Mouse (Mus musculus): ENCODE measurements around the gene Sema4g.

Sema4g gene

GRCm38 (mm10) chr19:44988831-44989566, at the start of gene Sema4g:
Sema4g (plus strand) TSS chr19:44989101.
- in situ Hi-C loops (cut with MboI): no loop called here

- in situ Hi-C loops (cut with MboI): no loop called here
Observed at GRCm38 (mm10) chr19:44959633-44960032, 29.3 kb upstream of the Sema4g start.

GRCm38 (mm10) chr19:44965978-44966377, 22.9 kb upstream of the Sema4g start:
- in situ Hi-C loops (cut with MboI): no loop called here

GRCm38 (mm10) chr19:44968329-44968728, 20.6 kb upstream of the Sema4g start:
- in situ Hi-C loops (cut with MboI): no loop called here

- in situ Hi-C loops (cut with MboI): no loop called here
Observed at GRCm38 (mm10) chr19:44976636-44977035, 12.3 kb upstream of the Sema4g start.

GRCm38 (mm10) chr19:44977148-44977547, 11.8 kb upstream of the Sema4g start:
- in situ Hi-C loops (cut with MboI): no loop called here

GRCm38 (mm10) chr19:44980787-44981186, 8.1 kb upstream of the Sema4g start:
- in situ Hi-C loops (cut with MboI): no loop called here

GRCm38 (mm10) chr19:44982477-44983115, 6.3 kb upstream of the Sema4g start:
- in situ Hi-C loops (cut with MboI): no loop called here

GRCm38 (mm10) chr19:44983366-44983765, 5.5 kb upstream of the Sema4g start:
- in situ Hi-C loops (cut with MboI): no loop called here

GRCm38 (mm10) chr19:44984420-44984819, 4.5 kb upstream of the Sema4g start:
- in situ Hi-C loops (cut with MboI): no loop called here

- in situ Hi-C loops (cut with MboI): no loop called here
Observed at GRCm38 (mm10) chr19:44985159-44985988, 3.5 kb upstream of the Sema4g start.

GRCm38 (mm10) chr19:44987004-44987403, 1.9 kb upstream of the Sema4g start:
- in situ Hi-C loops (cut with MboI): no loop called here

- in situ Hi-C loops (cut with MboI): no loop called here
Observed at GRCm38 (mm10) chr19:44987851-44988250, 1.1 kb upstream of the Sema4g start.

GRCm38 (mm10) chr19:44988321-44988720, 580 bp upstream of the Sema4g start:
- in situ Hi-C loops (cut with MboI): no loop called here

- in situ Hi-C loops (cut with MboI): no loop called here
Observed at GRCm38 (mm10) chr19:44989567-44990495, 930 bp downstream of the Sema4g start.

- in situ Hi-C loops (cut with MboI): no loop called here
Observed at GRCm38 (mm10) chr19:44991031-44991430, 2.1 kb downstream of the Sema4g start.

- in situ Hi-C loops (cut with MboI): no loop called here
Observed at GRCm38 (mm10) chr19:44992246-44992645, 3.3 kb downstream of the Sema4g start.

- in situ Hi-C loops (cut with MboI): no loop called here
Observed at GRCm38 (mm10) chr19:44992712-44993111, 3.8 kb downstream of the Sema4g start.

GRCm38 (mm10) chr19:44997786-44998185, 8.9 kb downstream of the Sema4g start:
- in situ Hi-C loops (cut with MboI): no loop called here

GRCm38 (mm10) chr19:44999647-45000046, 10.7 kb downstream of the Sema4g start:
- in situ Hi-C loops (cut with MboI): no loop called here

- in situ Hi-C loops (cut with MboI): no loop called here
Observed at GRCm38 (mm10) chr19:45002301-45002700, 13.4 kb downstream of the Sema4g start.
